ENCODE assay signal across 11 mouse cellular contexts in the genomic region with DNA sequence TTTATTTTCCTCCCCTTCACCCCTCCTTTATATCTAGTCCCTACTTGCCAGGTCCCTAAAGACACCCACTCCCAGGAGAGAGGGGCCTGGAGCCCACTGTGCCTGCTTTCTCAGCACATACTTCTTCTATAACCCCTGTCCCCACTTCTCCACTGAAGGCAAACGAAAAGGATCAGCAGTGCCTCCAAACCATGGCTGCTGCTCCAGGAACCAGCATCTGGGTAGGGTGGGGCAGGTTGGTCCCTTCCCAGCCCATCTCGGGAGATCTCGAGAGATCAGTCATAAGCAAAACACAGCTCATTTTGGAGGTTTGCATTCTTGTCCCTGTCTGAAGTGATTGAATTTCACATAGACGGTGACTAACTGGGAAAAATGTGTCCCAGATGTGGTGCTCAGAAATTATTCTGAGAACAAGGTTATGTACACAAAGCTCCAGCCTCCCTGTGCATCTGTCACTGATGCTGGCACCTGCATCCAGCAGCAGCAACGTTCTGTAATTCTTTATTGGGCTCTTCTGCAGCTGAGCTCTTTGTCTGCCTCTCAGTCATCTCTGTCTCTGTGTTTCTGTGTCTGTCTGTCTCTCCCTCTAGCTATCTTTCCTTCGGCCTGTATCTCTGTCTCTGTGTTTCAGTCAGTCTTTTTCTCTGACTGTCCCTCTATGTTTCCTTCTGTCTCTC. TPM values are rescaled to one million over a fixed set of nuclear protein-coding genes. Genes with fewer than 3 reads are reported as not detected.
DNase-seq lines count a peak whose midpoint lies in the region; ATAC-seq lines count a peak whose summit lies in the region.
"Had no signal": no experiment of that assay in that cellular context is flagged by ENCODE, and none has a peak within 500 bp of the region (broad histone marks: within the 10 kb centered on the region; RNA-seq: fewer than 3 reads in every experiment).

No protein-coding gene starts in this region.

- H3K4me1 ChIP-seq in hindbrain, embryonic 10.5 days (replicated peaks), result peaks cover 15% of the 10 kb centered on the region
- H3K4me1 ChIP-seq in hindbrain, embryonic 14.5 days (replicated peaks; ENCODE audit: control insufficient read depth, insufficient read depth, low read length), result no peaks in the 10 kb centered on the region
- H3K4me1 ChIP-seq in embryonic facial prominence, embryonic 14.5 days (ENCODE audit: control insufficient read depth, insufficient read depth, low read length), result no peaks in the 10 kb centered on the region
- 0 out of 2 replicates have a peak, but pooled peaks cover 6% of the 10 kb centered on the region for H3K4me1 ChIP-seq in midbrain, embryonic 14.5 days (ENCODE audit: control insufficient read depth, insufficient read depth, low read length)

- 63% methylated on average over 6 of the region's 6 CpGs for WGBS in hindbrain, embryonic 10.5 days
- 51% methylated on average over 6 of the region's 6 CpGs for WGBS in hindbrain, embryonic 14.5 days
- WGBS in embryonic facial prominence, embryonic 14.5 days, result 24% methylated on average over 6 of the region's 6 CpGs
- WGBS in midbrain, embryonic 14.5 days, result 66% methylated on average over 6 of the region's 6 CpGs

- no peaks in the 10 kb centered on the region for H3K27me3 ChIP-seq in hindbrain, embryonic 10.5 days (ENCODE audit: insufficient read depth, poor library complexity, severe bottlenecking)
- H3K27me3 ChIP-seq in hindbrain, embryonic 14.5 days (ENCODE audit: control insufficient read depth, insufficient read depth, low read length), result no peaks in the 10 kb centered on the region
- no peaks in the 10 kb centered on the region for H3K27me3 ChIP-seq in embryonic facial prominence, embryonic 14.5 days (replicated peaks; ENCODE audit: control insufficient read depth, insufficient read depth, low read length)
- no peaks in the 10 kb centered on the region for H3K27me3 ChIP-seq in midbrain, embryonic 14.5 days (ENCODE audit: control insufficient read depth, insufficient read depth, low read length)

- no peak overlapping the region for H3K9ac ChIP-seq in hindbrain, embryonic 14.5 days
- H3K9ac ChIP-seq in embryonic facial prominence, embryonic 14.5 days (ENCODE audit: low read depth, low read length), result no peak overlapping the region
- no peak overlapping the region for H3K9ac ChIP-seq in midbrain, embryonic 14.5 days (replicated peaks; ENCODE audit: low read length)

- H3K36me3 ChIP-seq in hindbrain, embryonic 10.5 days, result no peaks in the 10 kb centered on the region
- H3K36me3 ChIP-seq in hindbrain, embryonic 14.5 days (replicated peaks; ENCODE audit: control insufficient read depth, insufficient read depth), result no peaks in the 10 kb centered on the region
- H3K36me3 ChIP-seq in embryonic facial prominence, embryonic 14.5 days (ENCODE audit: control insufficient read depth, insufficient read depth, low read length), result no peaks in the 10 kb centered on the region
- H3K36me3 ChIP-seq in midbrain, embryonic 14.5 days (ENCODE audit: control insufficient read depth, insufficient read depth, low read length), result no peaks in the 10 kb centered on the region
- H3K36me3 ChIP-seq: G1E had no signal

- peak overlapping the region; percentile 35 for H3K27ac ChIP-seq in hindbrain, embryonic 10.5 days
- no peak overlapping the region for H3K27ac ChIP-seq in hindbrain, embryonic 14.5 days
- H3K27ac ChIP-seq in embryonic facial prominence, embryonic 14.5 days (replicated peaks; ENCODE audit: low read depth, low read length), result no peak overlapping the region
- 0 out of 2 replicates have a peak overlapping the region, but pooled peaks have one; percentile 45 for H3K27ac ChIP-seq in midbrain, embryonic 14.5 days (replicated peaks; ENCODE audit: low read depth, low read length)
- H3K27ac ChIP-seq: macrophage had no signal

- H3K4me2 ChIP-seq in hindbrain, embryonic 14.5 days (replicated peaks), result no peak overlapping the region
- no peak overlapping the region for H3K4me2 ChIP-seq in embryonic facial prominence, embryonic 14.5 days (ENCODE audit: low read depth, low read length)
- no peak overlapping the region for H3K4me2 ChIP-seq in midbrain, embryonic 14.5 days (ENCODE audit: low read length)
- H3K4me2 ChIP-seq: liver, embryonic 11.5 days had no signal

- no peaks in the 10 kb centered on the region for H3K9me3 ChIP-seq in hindbrain, embryonic 10.5 days
- no peaks in the 10 kb centered on the region for H3K9me3 ChIP-seq in hindbrain, embryonic 14.5 days (ENCODE audit: control insufficient read depth, low read length)
- no peaks in the 10 kb centered on the region for H3K9me3 ChIP-seq in embryonic facial prominence, embryonic 14.5 days (ENCODE audit: control insufficient read depth, low read length)
- H3K9me3 ChIP-seq in midbrain, embryonic 14.5 days (ENCODE audit: control insufficient read depth, low read length), result no peaks in the 10 kb centered on the region

- H3K4me3 ChIP-seq in hindbrain, embryonic 10.5 days, result no peak overlapping the region
- no peak overlapping the region for H3K4me3 ChIP-seq in hindbrain, embryonic 14.5 days (replicated peaks; ENCODE audit: low read length)
- no peak overlapping the region for H3K4me3 ChIP-seq in embryonic facial prominence, embryonic 14.5 days (ENCODE audit: low read depth, low read length)
- H3K4me3 ChIP-seq in midbrain, embryonic 14.5 days (replicated peaks; ENCODE audit: low read depth, low read length), result no peak overlapping the region

- no peak for ATAC-seq in hindbrain, embryonic 14.5 days (ENCODE audit: low FRiP score)
- ATAC-seq in embryonic facial prominence, embryonic 14.5 days (ENCODE audit: low read depth), result no peak
- 0 out of 2 replicates have a peak, but pooled peaks have one; percentile 15 for ATAC-seq in midbrain, embryonic 14.5 days (ENCODE audit: low FRiP score, low TSS enrichment)

- peak; percentile 16 for DNase-seq in hindbrain, embryonic 10.5 days (ENCODE audit: low spot score)
- no peak for DNase-seq in hindbrain, embryonic 14.5 days (ENCODE audit: low spot score)
- DNase-seq in embryo, embryonic 10.5 days (ENCODE audit: low spot score), result peak; percentile 42
- peak; percentile 36 for DNase-seq in embryonic facial prominence, embryonic 14.5 days (ENCODE audit: low spot score)
- DNase-seq in midbrain, embryonic 14.5 days, result peak; percentile 37
- DNase-seq in kidney, postnatal 4 days, result no peak
- no peak for DNase-seq in layer of hippocampus, postnatal 36 days
- DNase-seq: kidney, adult 18-20 months had no signal

RNA-seq across cellular contexts. Expression of a gene that starts 31.6 kb away (rescaled TPM):
- polyA plus RNA-seq in hindbrain, embryonic 10.5 days (2016; fragmentation: Nextera tagmentation; extraction: Ambion mirVana), result 2.9 and 3.2 TPM in 2 replicates
- 6.3 and 6.4 TPM in 2 replicates for polyA plus RNA-seq in hindbrain, embryonic 14.5 days (2014; fragmentation: Nextera tagmentation; extraction: Ambion mirVana)
- polyA plus RNA-seq in embryonic facial prominence, embryonic 14.5 days (2014; fragmentation: Nextera tagmentation; extraction: Ambion mirVana), result 6.5 and 8.0 TPM in 2 replicates
- polyA plus RNA-seq in midbrain, embryonic 14.5 days (2014; fragmentation: Nextera tagmentation; extraction: Ambion mirVana), result 5.6 and 6.7 TPM in 2 replicates
- 10 to 100 TPM; 15.1 to 16.4 TPM for total RNA-seq in layer of hippocampus, postnatal 36 days (2021)
- polyA plus RNA-seq: G1E had no signal

Comparison
In these comparisons a context has a peak if more than half of its experiments do, and no peak if none do; other contexts are left out.
1. DNase-seq: peak in hindbrain, embryonic 10.5 days (single experiment), embryo, embryonic 10.5 days (single experiment), embryonic facial prominence, embryonic 14.5 days (single experiment) and midbrain, embryonic 14.5 days (single experiment); none in hindbrain, embryonic 14.5 days (single experiment), kidney, postnatal 4 days (0 of 2) and layer of hippocampus, postnatal 36 days (0 of 2).
2. H3K27ac ChIP-seq: peak in hindbrain, embryonic 10.5 days (single experiment) and midbrain, embryonic 14.5 days (single experiment); none in hindbrain, embryonic 14.5 days (single experiment) and embryonic facial prominence, embryonic 14.5 days (single experiment).